Mouse (Mus musculus): ENCODE results near the gene Angptl3. TPM values are rescaled to one million over a fixed set of nuclear protein-coding genes. Genes with fewer than 3 reads are reported as not detected.

Angptl3 gene
- total and polyA plus RNA-seq, 2 experiments from 2014 or later = 1.2 TPM; not detected in 1

GRCm38 (mm10) chr4:99022221-99022620 is 8.5 kb upstream of the Angptl3 start:
- Histone ChIP-seq H3K4me1 (ENCODE audit: insufficient read depth, low read length) (no peaks in the 10 kb centered on the region), H3K9ac (replicated peaks; ENCODE audit: low read length, poor library complexity, severe bottlenecking) (no peak overlapping the region), H3K4me2 (ENCODE audit: low read depth, low read length, poor library complexity, severe bottlenecking) (no peak overlapping the region), H3K27ac (ENCODE audit: low read depth, low read length) (no peak overlapping the region), H3K27me3 (ENCODE audit: insufficient read depth, low read length) (no peaks in the 10 kb centered on the region), H3K9me3 (ENCODE audit: low read length) (no peaks in the 10 kb centered on the region), H3K4me3 (ENCODE audit: low read depth, low read length) (no peak overlapping the region), H3K36me3 (ENCODE audit: insufficient read depth, low read length) (no peaks in the 10 kb centered on the region; the same call in 1 of the 2 replicates)
- ATAC-seq (ENCODE audit: low FRiP score) (no peak), DNase-seq (ENCODE audit: low spot score) (no peak)
- WGBS = 93% methylated on average over 8 of the region's 8 CpGs
- TF ChIP-seq CTCF (IDR thresholded peaks at IDR 0.05) = no peak

GRCm38 (mm10) chr4:99028377-99028776 is 2.4 kb upstream of the Angptl3 start:
- Histone ChIP-seq H3K4me1 (ENCODE audit: insufficient read depth, low read length) (no peaks in the 10 kb centered on the region), H3K4me3 (ENCODE audit: low read depth, low read length) (no peak overlapping the region), H3K9me3 (ENCODE audit: low read length) (no peaks in the 10 kb centered on the region), H3K9ac (replicated peaks; ENCODE audit: low read length, poor library complexity, severe bottlenecking) (no peak overlapping the region), H3K27ac (ENCODE audit: low read depth, low read length) (no peak overlapping the region), H3K27me3 (ENCODE audit: insufficient read depth, low read length) (no peaks in the 10 kb centered on the region), H3K4me2 (ENCODE audit: low read depth, low read length, poor library complexity, severe bottlenecking) (no peak overlapping the region), H3K36me3 (ENCODE audit: insufficient read depth, low read length) (no peaks in the 10 kb centered on the region)
- TF ChIP-seq CTCF (IDR thresholded peaks at IDR 0.05) = no peak
- ATAC-seq (ENCODE audit: low FRiP score) (no peak), DNase-seq (ENCODE audit: low spot score) (no peak)
- WGBS = 91% methylated on average over 5 of the region's 5 CpGs

- no peak for TF ChIP-seq CTCF (IDR thresholded peaks at IDR 0.05)
- H3K27ac ChIP-seq (ENCODE audit: low read depth, low read length) = no peak overlapping the region
- H3K4me1 ChIP-seq (ENCODE audit: insufficient read depth, low read length) = no peaks in the 10 kb centered on the region
- H3K27me3 ChIP-seq (ENCODE audit: insufficient read depth, low read length) = no peaks in the 10 kb centered on the region
- 81% methylated on average over 4 of the region's 4 CpGs for WGBS
- DNase-seq (ENCODE audit: low spot score) (no peak), ATAC-seq (ENCODE audit: low FRiP score) (no peak)
- no peaks in the 10 kb centered on the region for H3K9me3 ChIP-seq (ENCODE audit: low read length)
- H3K9ac ChIP-seq (replicated peaks; ENCODE audit: low read length, poor library complexity, severe bottlenecking) = no peak overlapping the region
- H3K4me3 ChIP-seq (ENCODE audit: low read depth, low read length) = no peak overlapping the region
- no peaks in the 10 kb centered on the region for H3K36me3 ChIP-seq (ENCODE audit: insufficient read depth, low read length)
- H3K4me2 ChIP-seq (ENCODE audit: low read depth, low read length, poor library complexity, severe bottlenecking) = no peak overlapping the region
These were observed 2.2 kb downstream of the Angptl3 start for GRCm38 (mm10) chr4:99032921-99033320.

- DNase-seq (ENCODE audit: low spot score) (no peak), ATAC-seq (ENCODE audit: low FRiP score) (no peak)
- H3K27ac ChIP-seq (ENCODE audit: low read depth, low read length) = no peak overlapping the region
- no peak overlapping the region for H3K9ac ChIP-seq (replicated peaks; ENCODE audit: low read length, poor library complexity, severe bottlenecking)
- H3K4me3 ChIP-seq (ENCODE audit: low read depth, low read length) = no peak overlapping the region
- TF ChIP-seq CTCF (IDR thresholded peaks at IDR 0.05) = no peak
- no peaks in the 10 kb centered on the region for H3K27me3 ChIP-seq (ENCODE audit: insufficient read depth, low read length)
- no peaks in the 10 kb centered on the region for H3K4me1 ChIP-seq (ENCODE audit: insufficient read depth, low read length)
- WGBS = 78% methylated on average over 3 of the region's 3 CpGs
- no peaks in the 10 kb centered on the region for H3K9me3 ChIP-seq (ENCODE audit: low read length)
- 0 out of 2 replicates have a peak, but pooled peaks cover 9% of the 10 kb centered on the region for H3K36me3 ChIP-seq (ENCODE audit: insufficient read depth, low read length)
- H3K4me2 ChIP-seq (ENCODE audit: low read depth, low read length, poor library complexity, severe bottlenecking) = no peak overlapping the region
These were observed 14.1 kb downstream of the Angptl3 start for GRCm38 (mm10) chr4:99044854-99045253.

GRCm38 (mm10) chr4:99046471-99046870 is 15.7 kb downstream of the Angptl3 start:
- ATAC-seq (ENCODE audit: low FRiP score) (no peak), DNase-seq (ENCODE audit: low spot score) (no peak)
- WGBS = 80% methylated on average over 3 of the region's 3 CpGs
- Histone ChIP-seq H3K9ac (replicated peaks; ENCODE audit: low read length, poor library complexity, severe bottlenecking) (no peak overlapping the region), H3K4me2 (ENCODE audit: low read depth, low read length, poor library complexity, severe bottlenecking) (no peak overlapping the region), H3K27ac (ENCODE audit: low read depth, low read length) (no peak overlapping the region), H3K4me3 (ENCODE audit: low read depth, low read length) (no peak overlapping the region), H3K9me3 (ENCODE audit: low read length) (no peaks in the 10 kb centered on the region), H3K36me3 (ENCODE audit: insufficient read depth, low read length) (peaks cover 15% of the 10 kb centered on the region; the same call in 1 of the 2 replicates), H3K27me3 (ENCODE audit: insufficient read depth, low read length) (no peaks in the 10 kb centered on the region), H3K4me1 (ENCODE audit: insufficient read depth, low read length) (no peaks in the 10 kb centered on the region)
- TF ChIP-seq CTCF (IDR thresholded peaks at IDR 0.05) = no peak

- DNase-seq (ENCODE audit: low spot score) (no peak), ATAC-seq (ENCODE audit: low FRiP score) (no peak)
- no peak overlapping the region for H3K4me3 ChIP-seq (ENCODE audit: low read depth, low read length)
- H3K27me3 ChIP-seq (ENCODE audit: insufficient read depth, low read length) = no peaks in the 10 kb centered on the region
- 87% methylated on average over 2 of the region's 2 CpGs for WGBS
- no peak overlapping the region for H3K27ac ChIP-seq (ENCODE audit: low read depth, low read length)
- no peak overlapping the region for H3K9ac ChIP-seq (replicated peaks; ENCODE audit: low read length, poor library complexity, severe bottlenecking)
- TF ChIP-seq CTCF (IDR thresholded peaks at IDR 0.05) = no peak
- peaks cover 19% of the 10 kb centered on the region; the same call in 1 of the 2 replicates for H3K36me3 ChIP-seq (ENCODE audit: insufficient read depth, low read length)
- no peaks in the 10 kb centered on the region for H3K9me3 ChIP-seq (ENCODE audit: low read length)
- no peak overlapping the region for H3K4me2 ChIP-seq (ENCODE audit: low read depth, low read length, poor library complexity, severe bottlenecking)
- no peaks in the 10 kb centered on the region for H3K4me1 ChIP-seq (ENCODE audit: insufficient read depth, low read length)
These were observed 17.8 kb downstream of the Angptl3 start for GRCm38 (mm10) chr4:99048581-99048980.
